Mouse (Mus musculus) skeletal muscle tissue, postnatal 0 days (tissue): ENCODE data around the gene Tmprss4. TPM values are rescaled to one million over a fixed set of nuclear protein-coding genes. Genes with fewer than 3 reads are reported as not detected.

Experiments
- polyA plus RNA-seq: library from polyadenylated mRNA; unstranded; fragments of >200 nt; fragmentation: Nextera tagmentation; extraction: Ambion mirVana; gene quantifications from 2 replicates; pipeline ENCODE4 v1.2.1, GENCODE M21; 2015

Gene Tmprss4
- polyA plus RNA-seq, result 2.1 TPM in 1 of 2 replicates, not detected in the other

DNA sequence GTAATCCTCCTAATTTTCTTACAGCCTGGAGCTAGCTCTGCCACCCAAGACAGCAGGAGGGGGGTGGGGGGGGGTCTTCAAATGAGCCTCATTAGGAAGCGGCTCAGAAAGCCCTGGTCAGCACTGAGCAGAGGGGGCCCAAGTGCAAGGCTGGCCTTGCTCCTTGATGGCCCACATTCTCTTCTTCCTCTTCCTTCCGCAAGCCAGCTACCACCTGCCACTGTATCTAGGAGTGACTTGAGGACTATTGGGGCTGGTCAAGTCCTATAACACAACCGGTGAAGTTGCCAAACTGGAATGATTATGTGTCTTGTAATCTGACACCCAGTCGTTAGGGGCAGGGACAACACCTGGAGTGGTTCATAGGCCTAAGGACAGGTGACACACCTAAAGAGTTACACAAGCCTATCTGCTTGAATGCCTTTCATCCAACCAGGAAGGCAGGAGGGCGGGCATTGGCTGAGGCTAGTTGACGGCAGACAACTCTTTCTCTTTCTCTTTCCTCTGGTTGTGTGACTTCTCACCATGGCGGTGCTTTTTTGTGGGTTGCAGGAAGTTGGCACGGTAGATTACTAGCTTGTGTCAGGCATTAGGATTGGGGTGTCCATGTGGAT, at the start of gene Tmprss4:
TSS of gene Tmprss4 (minus strand) at position 296 of the 614 bp plus-strand sequence.

DNA sequence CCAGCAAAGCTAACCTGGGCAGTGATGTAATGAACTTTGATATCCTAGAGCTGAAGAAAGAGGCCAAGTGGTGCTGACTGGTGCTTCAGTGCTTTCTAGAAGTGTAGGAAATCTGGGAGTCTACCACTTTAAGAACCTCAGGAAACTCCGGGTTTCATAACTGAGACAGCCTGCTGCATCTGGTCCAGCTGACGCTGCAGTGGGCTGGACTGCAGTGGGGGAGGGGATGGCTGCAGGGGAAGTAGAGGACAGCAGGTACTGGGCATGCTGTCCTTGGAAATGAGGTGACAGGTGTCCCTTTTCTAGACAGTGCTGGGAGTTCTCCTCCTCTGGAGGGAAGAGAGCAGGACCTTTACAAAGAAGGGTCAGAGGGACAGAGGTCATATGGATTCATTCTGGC, 22.1 kb downstream of the Tmprss4 start, which contains the start of gene BC049352:
TSS of gene BC049352 (plus strand) at position 238 of the 400 bp plus-strand sequence.

DNA sequence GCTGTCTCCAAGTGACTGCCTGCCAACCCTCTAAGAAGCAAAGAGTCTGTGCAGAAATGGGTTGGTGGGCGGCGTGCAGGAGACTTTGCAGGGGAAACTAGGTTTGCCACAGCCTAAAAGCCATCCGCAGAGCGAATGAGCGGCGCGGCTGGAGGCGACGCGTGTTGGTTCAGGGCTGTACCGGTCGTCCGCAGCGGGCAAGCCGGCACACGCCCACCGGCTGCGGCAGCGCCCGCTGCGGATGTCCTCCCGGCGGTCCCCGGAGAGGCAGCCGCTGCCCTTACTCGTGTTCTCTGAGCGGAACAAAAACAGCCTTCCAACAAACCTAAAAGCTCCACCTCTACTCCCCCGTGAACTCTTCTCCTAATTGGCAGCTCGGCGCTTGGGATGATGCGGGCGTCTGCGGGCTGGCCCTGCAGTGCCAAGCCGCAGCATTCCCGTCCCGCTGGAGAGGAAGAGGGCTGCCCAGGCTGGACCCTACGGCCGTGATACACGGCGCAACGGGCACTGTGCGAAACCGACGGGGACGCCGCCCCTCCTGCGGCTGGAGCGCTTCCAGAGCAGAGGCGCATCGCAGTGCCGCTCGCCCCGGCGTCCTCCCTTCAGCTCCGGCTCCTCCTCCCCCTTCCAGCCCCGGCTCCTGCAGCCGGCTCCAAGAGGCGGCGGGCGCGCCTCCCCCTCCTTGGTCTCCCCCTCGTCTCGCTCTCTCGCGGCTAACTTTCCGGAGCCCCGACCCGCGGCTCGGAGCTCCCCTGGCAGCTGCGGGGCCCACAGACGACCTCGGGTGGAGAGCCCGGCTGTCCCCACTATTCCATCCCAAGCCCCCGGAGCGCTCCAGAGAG, 65.5 kb downstream of the Tmprss4 start, which contains the start of gene Scn4b:
TSS of gene Scn4b (plus strand) at position 205 of the 842 bp plus-strand sequence.

Other genes with a start within 250 kb of the Tmprss4 start
- 13.6 and 15.2 TPM in 2 replicates for gene Ube4a, start 238.5 kb downstream of the Tmprss4 start, polyA plus RNA-seq
- gene Cd3g, start 223.7 kb downstream of the Tmprss4 start, polyA plus RNA-seq, result 0.19 TPM in 1 of 2 replicates, not detected in the other
- not detected in 2 replicates for gene Cd3d, start 222.3 kb downstream of the Tmprss4 start, polyA plus RNA-seq
- gene Cd3e, start 194.5 kb downstream of the Tmprss4 start, polyA plus RNA-seq, result 4.3 TPM in 2 replicates
- gene Mpzl2, start 164.3 kb downstream of the Tmprss4 start, polyA plus RNA-seq, result 0.85 TPM in 1 of 2 replicates, not detected in the other
- 5.9 and 6.2 TPM in 2 replicates for gene Mpzl3, start 148.9 kb downstream of the Tmprss4 start, polyA plus RNA-seq
- gene Jaml, start 124.9 kb downstream of the Tmprss4 start, polyA plus RNA-seq, result 0.49 and 0.69 TPM in 2 replicates
- 0.48 and 0.68 TPM in 2 replicates for gene Scn2b, start 86.3 kb downstream of the Tmprss4 start, polyA plus RNA-seq
- gene Scn4b, start 65.7 kb downstream of the Tmprss4 start, polyA plus RNA-seq, result 6.5 and 7.2 TPM in 2 replicates
- gene BC049352, start 22.1 kb downstream of the Tmprss4 start, polyA plus RNA-seq, result not detected in 2 replicates
- gene Il10ra, start 65.1 kb upstream of the Tmprss4 start, polyA plus RNA-seq, result 0.78 and 0.90 TPM in 2 replicates
- 0.91 TPM in 1 of 2 replicates, not detected in the other for gene Tmprss13, start 115.0 kb upstream of the Tmprss4 start, polyA plus RNA-seq
- gene Fxyd6, start 166.1 kb upstream of the Tmprss4 start, polyA plus RNA-seq, result 58.8 and 66.2 TPM in 2 replicates
- 1.5 and 2.5 TPM in 2 replicates for gene Fxyd2, start 195.6 kb upstream of the Tmprss4 start, polyA plus RNA-seq
- gene Dscaml1, start 222.5 kb upstream of the Tmprss4 start, polyA plus RNA-seq, result not detected in 2 replicates